Mouse (Mus musculus) neural tube, embryonic 13.5 days (tissue): ENCODE data around the gene Drg1. TPM values are rescaled to one million over a fixed set of nuclear protein-coding genes. Genes with fewer than 3 reads are reported as not detected.

Experiments
- polyA plus RNA-seq: library from polyadenylated mRNA; unstranded; fragments of >200 nt; fragmentation: Nextera tagmentation; extraction: Ambion mirVana; gene quantifications from 2 replicates; pipeline ENCODE4 v1.2.1, GENCODE M21; 2015

Gene Drg1
- polyA plus RNA-seq, 1 experiment from 2014 or later = 231 TPM

Other genes starting within 250 kb of the Drg1 start
- gene Sfi1, start 73.0 kb downstream of the Drg1 start, polyA plus RNA-seq = 13.5 and 16.4 TPM in 2 replicates
- gene Eif4enif1, start 64.0 kb downstream of the Drg1 start, polyA plus RNA-seq = 52.4 and 53.0 TPM in 2 replicates
- gene Patz1, start 22.5 kb upstream of the Drg1 start, polyA plus RNA-seq = 62.2 and 69.6 TPM in 2 replicates
- gene Pik3ip1, start 64.0 kb upstream of the Drg1 start, polyA plus RNA-seq = 26.5 and 29.7 TPM in 2 replicates
- gene Limk2, start 142.8 kb upstream of the Drg1 start, polyA plus RNA-seq = 128 and 143 TPM in 2 replicates
- 40.8 and 41.8 TPM in 2 replicates for gene Rnf185, start 185.9 kb upstream of the Drg1 start, polyA plus RNA-seq
- 0.58 and 0.61 TPM in 2 replicates for gene Pla2g3, start 221.9 kb upstream of the Drg1 start, polyA plus RNA-seq
- gene Inpp5j, start 238.4 kb upstream of the Drg1 start, polyA plus RNA-seq = 3.9 and 4.3 TPM in 2 replicates
- 75.0 and 83.6 TPM in 2 replicates for gene Selenom, start 248.3 kb upstream of the Drg1 start, polyA plus RNA-seq